Mouse (Mus musculus) gastrocnemius, adult 18-20 months (tissue): Measurements from ENCODE around the gene Sec61g. TPM values are rescaled to one million over a fixed set of nuclear protein-coding genes. Genes with fewer than 3 reads are reported as not detected.

ENCODE experiments used
- total RNA-seq, 2 experiments: library from RNA; stranded (reverse); gene quantifications; 2 replicates each; pipeline ENCODE4 v1.2.3; 2021

Sec61g gene
- total RNA-seq, 2 experiments from 2014 or later: 2.9 to 4.2 TPM

Other genes with a start within 250 kb of the Sec61g start
- gene Egfr, start 243.7 kb upstream of the Sec61g start, total RNA-seq: 10 to 100 TPM; 10.7 to 14.0 TPM